Mouse (Mus musculus) liver, adult 2 months (tissue): ENCODE measurements around the gene Bcar1. TPM values are rescaled to one million over a fixed set of nuclear protein-coding genes. Genes with fewer than 3 reads are reported as not detected.

Source experiments
- DNase-seq: peaks from one replicate; pipeline ENCODE4 v3.0.0-alpha.2; 2011; ENCODE audit warnings: low read depth, low spot score; ENCODE audit errors: extremely low read depth
- H3K27ac ChIP-seq: fragments of 200-500 bp; replicated peaks from 2 replicates; pipeline ENCODE4 v1.5.1; 2012; ENCODE audit warnings: low read depth, mild to moderate bottlenecking, control low read depth, inconsistent platforms, low read length; ENCODE audit not compliant: insufficient read depth
- H3K27me3 ChIP-seq: fragments of 200-500 bp; 2 replicates; pipeline ENCODE4 v1.6.1; 2012; ENCODE audit warnings: mild to moderate bottlenecking, moderate library complexity, low read length, inconsistent platforms; ENCODE audit not compliant: control insufficient read depth, insufficient read depth
- H3K36me3 ChIP-seq: fragments of 200-500 bp; 2 replicates; pipeline ENCODE4 v1.6.1; 2012; ENCODE audit warnings: low read length, inconsistent platforms; ENCODE audit not compliant: control insufficient read depth, insufficient read depth
- H3K4me1 ChIP-seq: fragments of 200-500 bp; 2 replicates; pipeline ENCODE4 v1.6.1; 2011; ENCODE audit warnings: low read length; ENCODE audit not compliant: control insufficient read depth, insufficient read depth
- H3K4me3 ChIP-seq: fragments of 200-500 bp; 2 replicates; pipeline ENCODE4 v1.5.1; 2011; ENCODE audit warnings: low read depth, mild to moderate bottlenecking, control low read depth, low read length, moderate library complexity; ENCODE audit not compliant: insufficient read depth
- H3K79me2 ChIP-seq: fragments of 200-500 bp; 2 replicates; pipeline ENCODE4 v1.6.1; 2012; ENCODE audit warnings: inconsistent platforms, mild to moderate bottlenecking, low read length, moderate library complexity; ENCODE audit not compliant: control insufficient read depth, insufficient read depth
- H3K9ac ChIP-seq: fragments of 200-500 bp; 2 replicates; pipeline ENCODE4 v1.6.1; 2012; ENCODE audit warnings: low read depth, mild to moderate bottlenecking, control low read depth, inconsistent platforms, low read length
- CTCF ChIP-seq: fragments of 200-500 bp; IDR thresholded peaks from 2 replicates; pipeline ENCODE4 v1.5.1; 2011; ENCODE audit warnings: low read depth, low read length, control low read depth
- POLR2A ChIP-seq: fragments of 200-500 bp; IDR thresholded peaks from 2 replicates; pipeline ENCODE4 v1.6.1; 2011; ENCODE audit warnings: low read length, control low read depth; ENCODE audit not compliant: insufficient read depth; ENCODE audit errors: extremely low read depth
- WGBS: fragments of 180-500 bp; shearing (Covaris S2); methylation state at CpG from one replicate; pipeline ENCODE4 v1.1.7; 2018; 5-methylcytosine and 5-hydroxymethylcytosine counted together
- polyA plus RNA-seq: library from polyadenylated mRNA; depleted of rRNA; stranded (reverse); fragments of >200 nt; gene quantifications from 2 replicates; pipeline ENCODE4 v1.2.3, GENCODE M21; 2012
- total RNA-seq: library from RNA; depleted of rRNA; stranded (reverse); fragments of >200 nt; gene quantifications from 2 replicates; pipeline ENCODE4 v1.2.3, GENCODE M21; 2014

The Bcar1 gene
- total and polyA plus RNA-seq, 2 experiments: 11.3 to 53.2 TPM

DNA sequence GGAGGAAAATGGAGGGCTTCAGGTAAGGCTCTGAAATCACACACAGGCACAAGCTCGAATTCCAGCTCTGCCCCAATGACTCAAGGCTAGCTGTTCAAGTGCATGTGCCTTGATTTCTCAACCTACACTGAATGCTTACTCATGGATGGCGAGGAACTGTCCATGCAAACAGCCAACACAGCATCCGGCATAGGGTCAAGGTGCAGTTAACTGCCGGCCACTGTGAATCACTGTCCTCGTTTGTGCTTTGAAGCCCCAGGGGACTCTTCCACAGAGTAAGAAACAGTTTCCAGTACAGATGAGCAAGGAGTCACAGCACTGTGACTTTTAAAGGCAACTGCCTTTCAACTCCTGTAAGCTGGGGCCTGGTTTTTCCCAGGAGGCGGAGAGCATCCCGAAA, 36.1 kb upstream of the Bcar1 start:
- Histone ChIP-seq H3K9ac (0 out of 2 replicates have a peak overlapping the region, but pooled peaks have one; percentile 37), H3K79me2 (no peaks in the 10 kb centered on the region), H3K36me3 (peaks cover 3% of the 10 kb centered on the region; the same call in 1 of the 2 replicates), H3K4me1 (peaks cover 36% of the 10 kb centered on the region), H3K4me3 (no peak overlapping the region), H3K27me3 (no peaks in the 10 kb centered on the region), H3K27ac (peak overlapping the region; percentile 85)
- peak; percentile 91 for DNase-seq
- no peak for TF ChIP-seq CTCF
- TF ChIP-seq POLR2A: no peak
- WGBS: 24% methylated on average over 7 of the region's 7 CpGs

DNA sequence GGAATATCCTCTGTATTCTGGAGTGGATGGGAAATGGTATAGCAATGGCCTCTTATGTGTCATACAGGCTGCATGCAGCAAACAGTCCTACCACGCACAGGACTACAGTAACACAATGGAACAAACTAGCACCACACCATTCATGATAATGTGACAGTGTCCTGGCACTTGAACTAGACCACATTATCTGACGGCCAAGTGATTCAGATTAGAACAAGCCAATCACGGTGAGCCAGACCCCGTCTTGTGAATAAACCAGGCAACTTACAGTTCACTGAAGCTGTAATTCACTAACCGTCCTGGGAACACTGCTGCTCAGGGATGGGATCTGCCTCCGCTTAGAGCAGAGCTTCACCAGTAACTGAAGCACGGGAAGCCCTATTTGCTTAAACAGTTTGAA, 35.2 kb upstream of the Bcar1 start:
- H3K79me2 ChIP-seq: no peaks in the 10 kb centered on the region
- no peak for DNase-seq
- H3K4me3 ChIP-seq: no peak overlapping the region
- H3K27me3 ChIP-seq: no peaks in the 10 kb centered on the region
- H3K4me1 ChIP-seq: peaks cover 38% of the 10 kb centered on the region
- WGBS: 92% methylated on average over 7 of the region's 7 CpGs
- no peak overlapping the region for H3K9ac ChIP-seq
- TF ChIP-seq POLR2A: no peak
- no peak for TF ChIP-seq CTCF
- H3K36me3 ChIP-seq: peaks cover 3% of the 10 kb centered on the region; the same call in 1 of the 2 replicates
- peak overlapping the region; percentile 85; the same call in 1 of the 2 replicates for H3K27ac ChIP-seq

- H3K27me3 ChIP-seq: no peaks in the 10 kb centered on the region
- DNase-seq: no peak
- peaks cover 3% of the 10 kb centered on the region; the same call in 1 of the 2 replicates for H3K36me3 ChIP-seq
- no peak overlapping the region for H3K27ac ChIP-seq
- no peak overlapping the region for H3K9ac ChIP-seq
- TF ChIP-seq POLR2A (no peak), CTCF (no peak)
- 60% methylated on average over 4 of the region's 4 CpGs for WGBS
- no peak overlapping the region for H3K4me3 ChIP-seq
- H3K79me2 ChIP-seq: no peaks in the 10 kb centered on the region
- peaks cover 34% of the 10 kb centered on the region for H3K4me1 ChIP-seq
These were observed 32.9 kb upstream of the Bcar1 start for GRCm38 (mm10) chr8:111776492-111776891.

DNA sequence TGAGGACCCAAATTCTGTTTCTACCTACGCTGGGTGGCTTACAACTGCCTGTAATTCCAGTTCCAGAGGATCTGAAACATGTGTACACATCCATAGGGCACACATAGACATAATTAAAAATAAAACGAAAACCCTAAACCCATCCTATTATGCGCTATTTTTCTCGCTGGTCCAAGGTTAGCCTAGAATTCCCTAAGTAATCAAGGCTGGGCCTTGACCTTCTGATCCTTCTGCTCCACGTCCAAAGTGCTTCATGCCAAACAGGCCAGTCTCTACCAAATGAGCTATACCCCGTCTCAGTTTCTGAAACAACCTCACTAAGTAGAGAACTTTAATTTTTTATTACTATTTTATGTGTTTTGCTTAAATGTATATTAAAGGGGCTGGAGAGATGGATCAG, 32.2 kb upstream of the Bcar1 start:
- Histone ChIP-seq H3K9ac (no peak overlapping the region), H3K4me3 (no peak overlapping the region), H3K79me2 (no peaks in the 10 kb centered on the region), H3K36me3 (peaks cover 3% of the 10 kb centered on the region; the same call in 1 of the 2 replicates), H3K27ac (no peak overlapping the region), H3K27me3 (no peaks in the 10 kb centered on the region), H3K4me1 (peaks cover 27% of the 10 kb centered on the region)
- peak; percentile 59 for DNase-seq
- TF ChIP-seq POLR2A: no peak
- TF ChIP-seq CTCF: no peak
- WGBS: 55% methylated on average over 6 of the region's 6 CpGs

DNA sequence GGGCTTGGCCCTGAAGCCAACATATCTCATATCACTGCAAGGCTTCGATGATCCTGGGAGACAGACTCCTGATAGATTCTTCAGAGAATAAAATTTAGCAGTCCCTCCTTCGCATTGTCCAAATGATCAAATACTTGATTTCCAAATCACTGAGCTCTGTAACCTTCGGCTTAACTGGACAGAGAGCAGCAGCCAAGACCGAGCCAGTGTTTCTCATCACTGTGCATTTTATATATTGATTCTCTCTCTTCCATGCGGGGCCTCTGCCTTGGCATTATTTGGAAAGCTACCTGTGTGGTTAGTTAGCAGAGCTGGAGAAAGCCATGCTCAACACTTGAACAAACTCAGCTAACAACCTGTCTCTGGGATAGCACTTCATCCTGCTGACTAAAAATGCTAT, 29.9 kb upstream of the Bcar1 start:
- H3K27me3 ChIP-seq: no peaks in the 10 kb centered on the region
- no peak for TF ChIP-seq POLR2A
- TF ChIP-seq CTCF: no peak
- no peak overlapping the region for H3K4me3 ChIP-seq
- no peak overlapping the region; the same call in 1 of the 2 replicates for H3K9ac ChIP-seq
- H3K36me3 ChIP-seq: 0 out of 2 replicates have a peak, but pooled peaks cover 3% of the 10 kb centered on the region
- WGBS: 23% methylated on average over 5 of the region's 5 CpGs
- H3K4me1 ChIP-seq: peaks cover 9% of the 10 kb centered on the region
- peak overlapping the region; percentile 61 for H3K27ac ChIP-seq
- peak; percentile 68 for DNase-seq
- no peaks in the 10 kb centered on the region for H3K79me2 ChIP-seq

DNA sequence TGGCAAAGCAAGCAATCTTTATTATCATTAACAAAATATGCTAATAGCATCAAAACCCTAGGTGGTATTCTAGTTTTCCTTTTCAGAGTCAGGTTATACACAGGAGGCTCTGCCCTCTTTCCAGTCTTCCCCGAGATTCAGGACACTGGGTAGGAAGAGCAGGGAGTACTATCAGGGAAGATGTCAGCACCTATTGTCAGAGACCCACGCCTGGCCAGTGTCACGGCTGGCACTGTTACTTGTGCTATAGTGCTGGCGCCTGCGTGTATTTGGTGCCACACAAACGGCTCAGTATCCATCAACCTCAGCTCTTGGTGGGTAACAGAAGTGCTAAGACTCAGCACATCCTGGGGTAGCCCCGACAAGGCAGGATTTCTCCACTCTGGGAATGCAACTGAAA, 29.4 kb upstream of the Bcar1 start:
- no peak for TF ChIP-seq POLR2A
- TF ChIP-seq CTCF: no peak
- Histone ChIP-seq H3K79me2 (no peaks in the 10 kb centered on the region), H3K27ac (peak overlapping the region; percentile 33), H3K4me1 (peaks cover 9% of the 10 kb centered on the region), H3K27me3 (no peaks in the 10 kb centered on the region), H3K9ac (no peak overlapping the region; the same call in 1 of the 2 replicates), H3K36me3 (0 out of 2 replicates have a peak, but pooled peaks cover 3% of the 10 kb centered on the region), H3K4me3 (no peak overlapping the region)
- no peak for DNase-seq
- WGBS: 87% methylated on average over 7 of the region's 7 CpGs
